Mouse (Mus musculus) liver, embryonic 13.5 days (tissue): ENCODE data around the gene Izumo1r. TPM values are rescaled to one million over a fixed set of nuclear protein-coding genes. Genes with fewer than 3 reads are reported as not detected.
"Not testable (repeated sequence)": the region's sequence is repeated elsewhere in the genome, so short reads cannot be mapped to it uniquely, and the experiment has no call there.

Experiments used
- ATAC-seq: fragments of 200-750 bp; cut with Nextera tagmentation; 2 replicates; pipeline ENCODE4 v1.8.0; 2017; ENCODE audit warnings: low read depth, mild to moderate bottlenecking, moderate number of reproducible peaks, moderate library complexity
- DNase-seq: peaks from one replicate; pipeline ENCODE4 v3.0.0; 2022
- H3K27ac ChIP-seq: fragments of 300-500 bp; sonication (generic); 2 replicates; pipeline ENCODE4 v1.5.1; 2015; ENCODE audit warnings: moderate library complexity, mild to moderate bottlenecking, inconsistent platforms
- H3K27me3 ChIP-seq: fragments of 300-500 bp; sonication (generic); 2 replicates; pipeline ENCODE4 v1.6.1; 2015; ENCODE audit warnings: mild to moderate bottlenecking, inconsistent platforms
- H3K36me3 ChIP-seq: fragments of 300-500 bp; sonication (generic); 2 replicates; pipeline ENCODE4 v1.6.1; 2015; ENCODE audit warnings: mild to moderate bottlenecking, inconsistent platforms
- H3K4me1 ChIP-seq: fragments of 300-500 bp; sonication (generic); replicated peaks from 2 replicates; pipeline ENCODE4 v1.6.1; 2015; ENCODE audit warnings: inconsistent platforms
- H3K4me2 ChIP-seq: fragments of 300-500 bp; sonication (generic); 2 replicates; pipeline ENCODE4 v1.6.1; 2015; ENCODE audit warnings: inconsistent platforms, mild to moderate bottlenecking, moderate library complexity
- H3K4me3 ChIP-seq: fragments of 300-500 bp; sonication (generic); replicated peaks from 2 replicates; pipeline ENCODE4 v1.5.1; 2015; ENCODE audit warnings: mild to moderate bottlenecking, inconsistent platforms
- H3K9ac ChIP-seq: fragments of 300-500 bp; sonication (generic); 2 replicates; pipeline ENCODE4 v1.6.1; 2015; ENCODE audit warnings: mild to moderate bottlenecking, inconsistent platforms
- H3K9me3 ChIP-seq: fragments of 300-500 bp; sonication (generic); replicated peaks from 2 replicates; pipeline ENCODE4 v1.6.1; 2016; ENCODE audit warnings: inconsistent platforms
- WGBS: fragments of 180-500 bp; shearing (Covaris S2); methylation state at CpG from one replicate; pipeline ENCODE4 v1.1.7; 2015; ENCODE audit not compliant: insufficient replicate concordance; 5-methylcytosine and 5-hydroxymethylcytosine counted together
- polyA plus RNA-seq: library from polyadenylated mRNA; unstranded; fragments of >200 nt; fragmentation: Nextera tagmentation; extraction: Ambion mirVana; gene quantifications from 2 replicates; pipeline ENCODE4 v1.2.1, GENCODE M21; 2015

Gene Izumo1r
- polyA plus RNA-seq, 1 experiment from 2014 or later = not detected

- Histone ChIP-seq H3K9me3 (no peaks in the 10 kb centered on the region), H3K4me3 (no peak overlapping the region), H3K27me3 (no peaks in the 10 kb centered on the region), H3K36me3 (no peaks in the 10 kb centered on the region), H3K4me1 (peaks cover 11% of the 10 kb centered on the region), H3K27ac (no peak overlapping the region), H3K9ac (no peak overlapping the region), H3K4me2 (no peak overlapping the region)
- ATAC-seq (no peak), DNase-seq (no peak)
These were observed 18.6 kb downstream of the Izumo1r start for GRCm38 (mm10) chr9:14885151-14885550.

DNA sequence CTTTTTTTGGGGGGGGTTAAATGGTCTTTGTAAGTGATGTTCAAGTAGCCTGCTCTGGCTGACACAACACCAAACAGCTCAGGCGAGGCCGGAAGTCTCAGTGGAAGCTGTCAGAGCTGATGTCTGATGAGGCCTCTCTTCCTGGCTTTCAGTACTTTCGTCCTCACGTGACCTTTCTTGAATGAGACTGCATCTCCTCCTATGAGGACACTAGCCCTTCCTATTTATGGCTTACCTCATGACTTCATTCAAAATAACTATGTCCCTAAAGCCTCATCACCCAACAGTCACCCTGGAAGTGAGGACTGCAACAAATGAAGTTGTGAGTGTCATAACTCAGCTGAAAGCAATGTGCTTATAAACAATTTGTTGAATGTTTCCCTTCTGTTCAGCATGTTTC lies 19.1 kb downstream of the Izumo1r start:
- no peaks in the 10 kb centered on the region for H3K36me3 ChIP-seq
- H3K27me3 ChIP-seq = no peaks in the 10 kb centered on the region
- H3K4me2 ChIP-seq = no peak overlapping the region
- DNase-seq (no peak), ATAC-seq (no peak)
- no peak overlapping the region for H3K4me3 ChIP-seq
- no peaks in the 10 kb centered on the region for H3K9me3 ChIP-seq
- no peak overlapping the region for H3K27ac ChIP-seq
- no peak overlapping the region for H3K9ac ChIP-seq
- WGBS = 34% methylated on average over 4 of the region's 4 CpGs
- H3K4me1 ChIP-seq = peaks cover 11% of the 10 kb centered on the region

DNA sequence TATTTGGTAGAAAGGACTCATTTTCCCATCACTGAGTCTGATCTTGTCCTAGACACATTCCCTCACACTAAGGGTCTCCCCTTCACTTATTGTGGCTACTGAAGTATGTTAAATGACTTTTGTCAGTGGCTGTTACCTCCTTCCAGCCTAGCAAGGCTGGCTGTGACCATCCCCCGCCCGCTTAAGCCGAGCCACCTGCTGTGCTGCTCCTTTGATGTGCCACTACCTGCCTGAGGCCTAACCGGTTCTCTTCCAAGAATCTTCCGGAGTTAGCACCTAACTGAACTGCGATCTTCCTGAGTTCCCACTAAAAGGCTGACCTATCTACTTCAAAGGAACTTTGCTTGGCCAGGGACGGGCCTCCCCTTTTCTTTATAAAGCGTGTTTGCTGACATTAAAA lies 27.2 kb downstream of the Izumo1r start:
- DNase-seq, H3K36me3 ChIP-seq, H3K4me2 ChIP-seq, H3K4me1 ChIP-seq, H3K27ac ChIP-seq, H3K9ac ChIP-seq, H3K27me3 ChIP-seq, ATAC-seq, H3K9me3 ChIP-seq, H3K4me3 ChIP-seq: not testable (repeated sequence)
- WGBS = 49% methylated on average over 8 of the region's 8 CpGs

GRCm38 (mm10) chr9:14875743-14876507 lies 27.8 kb downstream of the Izumo1r start:
- WGBS = 50% methylated on average over 5 of the region's 5 CpGs
- H3K36me3 ChIP-seq = no peaks in the 10 kb centered on the region
- H3K27me3 ChIP-seq = no peaks in the 10 kb centered on the region
- DNase-seq = no peak
- no peak overlapping the region for H3K9ac ChIP-seq
- ATAC-seq = no peak
- no peak overlapping the region for H3K4me2 ChIP-seq
- H3K9me3 ChIP-seq = no peaks in the 10 kb centered on the region
- no peak overlapping the region for H3K27ac ChIP-seq
- H3K4me1 ChIP-seq = no peaks in the 10 kb centered on the region
- no peak overlapping the region for H3K4me3 ChIP-seq

GRCm38 (mm10) chr9:14872181-14872930 lies 31.4 kb downstream of the Izumo1r start:
- no peaks in the 10 kb centered on the region for H3K27me3 ChIP-seq
- H3K9ac ChIP-seq = no peak overlapping the region
- no peak for DNase-seq
- no peaks in the 10 kb centered on the region for H3K4me1 ChIP-seq
- H3K9me3 ChIP-seq = no peaks in the 10 kb centered on the region
- no peak overlapping the region for H3K4me2 ChIP-seq
- no peaks in the 10 kb centered on the region for H3K36me3 ChIP-seq
- H3K4me3 ChIP-seq = no peak overlapping the region
- 49% methylated on average over 17 of the region's 17 CpGs for WGBS
- ATAC-seq = no peak
- H3K27ac ChIP-seq = no peak overlapping the region

DNA sequence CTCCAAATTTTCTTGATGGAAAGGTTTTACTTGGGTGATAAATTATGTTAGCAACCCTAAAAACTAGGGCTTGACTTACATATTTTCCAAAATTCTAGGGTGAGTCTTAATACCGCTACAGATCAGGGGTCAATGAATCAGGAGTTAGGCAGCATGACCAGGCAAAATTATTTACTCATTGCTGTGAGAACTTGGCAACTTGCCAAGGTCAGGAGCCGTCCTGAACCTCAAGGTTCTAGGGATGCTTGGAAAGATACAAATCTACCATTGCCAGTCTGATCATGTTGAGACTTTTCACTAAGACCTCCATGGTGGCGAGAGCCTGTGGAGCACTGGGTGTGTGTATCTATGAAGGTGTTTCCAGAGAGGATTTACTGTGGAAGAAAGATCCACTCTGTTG lies 32.2 kb downstream of the Izumo1r start:
- no peaks in the 10 kb centered on the region for H3K27me3 ChIP-seq
- no peak for DNase-seq

GRCm38 (mm10) chr9:14870802-14871201 lies 32.9 kb downstream of the Izumo1r start:
- Histone ChIP-seq H3K27ac (no peak overlapping the region), H3K27me3 (no peaks in the 10 kb centered on the region)
- ATAC-seq = no peak

More for the DNA sequence above, 32.2 kb downstream of the Izumo1r start:
- ATAC-seq = no peak
- H3K36me3 ChIP-seq = no peaks in the 10 kb centered on the region
- no peaks in the 10 kb centered on the region for H3K9me3 ChIP-seq
- H3K27ac ChIP-seq = no peak overlapping the region
- no peaks in the 10 kb centered on the region for H3K4me1 ChIP-seq
- WGBS = 57% methylated on average over 3 of the region's 3 CpGs
- no peak overlapping the region for H3K9ac ChIP-seq
- no peak overlapping the region for H3K4me3 ChIP-seq
- H3K4me2 ChIP-seq = no peak overlapping the region

DNA sequence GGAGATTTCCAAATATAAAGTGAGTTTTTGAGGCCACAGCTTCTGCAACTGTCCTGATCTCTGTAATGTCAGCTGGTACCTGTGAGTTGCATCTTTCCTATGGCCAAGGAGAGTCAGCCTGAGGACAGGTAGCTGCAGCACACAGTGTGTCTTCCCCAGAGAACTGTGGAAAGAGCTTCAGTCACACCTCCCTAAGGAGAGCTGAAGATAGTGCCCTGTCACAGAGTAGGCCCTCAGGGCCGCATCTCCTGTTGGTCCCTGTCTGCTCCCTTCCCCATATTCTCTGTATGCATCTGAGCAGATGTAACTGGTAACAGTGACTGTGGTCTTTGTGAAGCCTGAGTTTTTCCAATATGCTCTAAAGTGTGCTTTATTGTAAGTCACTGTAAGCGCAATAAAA lies 33.4 kb downstream of the Izumo1r start:
- H3K4me2 ChIP-seq = no peak overlapping the region
- no peak overlapping the region for H3K27ac ChIP-seq
- no peak for DNase-seq
- no peak for ATAC-seq
- H3K4me3 ChIP-seq = no peak overlapping the region
- H3K9me3 ChIP-seq = no peaks in the 10 kb centered on the region
- no peaks in the 10 kb centered on the region for H3K27me3 ChIP-seq
- no peak overlapping the region for H3K9ac ChIP-seq
- H3K36me3 ChIP-seq = no peaks in the 10 kb centered on the region
- no peaks in the 10 kb centered on the region for H3K4me1 ChIP-seq
- 66% methylated on average over 2 of the region's 2 CpGs for whole genome bisulfite sequencing

More at GRCm38 (mm10) chr9:14870802-14871201, 32.9 kb downstream of the Izumo1r start:
- no peak overlapping the region for H3K4me3 ChIP-seq
- DNase-seq = no peak
- 78% methylated on average over 10 of the region's 10 CpGs for WGBS
- H3K4me2 ChIP-seq = no peak overlapping the region
- H3K4me1 ChIP-seq = no peaks in the 10 kb centered on the region
- no peaks in the 10 kb centered on the region for H3K9me3 ChIP-seq
- no peaks in the 10 kb centered on the region for H3K36me3 ChIP-seq
- no peak overlapping the region for H3K9ac ChIP-seq

- Histone ChIP-seq H3K27me3 (no peaks in the 10 kb centered on the region; the same call in 1 of the 2 replicates), H3K4me3 (no peak overlapping the region), H3K27ac (no peak overlapping the region), H3K9me3 (no peaks in the 10 kb centered on the region), H3K9ac (no peak overlapping the region), H3K4me1 (no peaks in the 10 kb centered on the region), H3K36me3 (no peaks in the 10 kb centered on the region), H3K4me2 (no peak overlapping the region)
- DNase-seq (no peak), ATAC-seq (no peak)
- 71% methylated on average over 8 of the region's 8 CpGs for WGBS
These were observed 35.4 kb downstream of the Izumo1r start for GRCm38 (mm10) chr9:14868326-14868725.

- H3K27me3 ChIP-seq = peaks cover 10% of the 10 kb centered on the region
- H3K4me2 ChIP-seq = no peak overlapping the region
- ATAC-seq (no peak), DNase-seq (no peak)
- H3K9me3 ChIP-seq = no peaks in the 10 kb centered on the region
- no peaks in the 10 kb centered on the region for H3K36me3 ChIP-seq
- no peak overlapping the region for H3K4me3 ChIP-seq
- 21% methylated on average over 7 of the region's 7 CpGs for WGBS
- no peak overlapping the region for H3K27ac ChIP-seq
- H3K9ac ChIP-seq = no peak overlapping the region
- H3K4me1 ChIP-seq = no peaks in the 10 kb centered on the region
These were observed 36.8 kb downstream of the Izumo1r start for GRCm38 (mm10) chr9:14866957-14867356.

DNA sequence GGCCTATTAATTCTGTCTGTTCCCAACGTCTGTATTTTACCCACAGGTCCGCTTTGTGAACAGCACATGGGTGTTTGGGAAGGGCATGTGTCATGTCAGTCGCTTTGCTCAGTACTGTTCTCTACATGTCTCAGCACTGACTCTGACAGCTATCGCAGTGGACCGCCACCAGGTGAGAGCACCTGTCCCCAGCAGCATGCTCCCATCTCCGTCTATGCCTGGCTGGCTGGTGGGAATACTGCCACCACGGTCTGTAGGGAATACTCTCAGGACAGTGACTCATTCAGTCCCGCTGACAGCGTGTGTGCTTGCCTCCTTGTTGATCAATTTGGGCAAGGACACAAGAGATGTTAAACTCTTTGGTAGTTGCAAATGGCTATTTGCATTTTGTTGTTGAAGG lies 39.0 kb downstream of the Izumo1r start:
- whole genome bisulfite sequencing = 71% methylated on average over 9 of the region's 9 CpGs
- Histone ChIP-seq H3K27ac (no peak overlapping the region), H3K27me3 (peaks cover 33% of the 10 kb centered on the region), H3K4me2 (no peak overlapping the region), H3K4me1 (no peaks in the 10 kb centered on the region), H3K4me3 (no peak overlapping the region), H3K9me3 (no peaks in the 10 kb centered on the region), H3K9ac (no peak overlapping the region), H3K36me3 (no peaks in the 10 kb centered on the region)
- ATAC-seq (no peak), DNase-seq (no peak)

DNA sequence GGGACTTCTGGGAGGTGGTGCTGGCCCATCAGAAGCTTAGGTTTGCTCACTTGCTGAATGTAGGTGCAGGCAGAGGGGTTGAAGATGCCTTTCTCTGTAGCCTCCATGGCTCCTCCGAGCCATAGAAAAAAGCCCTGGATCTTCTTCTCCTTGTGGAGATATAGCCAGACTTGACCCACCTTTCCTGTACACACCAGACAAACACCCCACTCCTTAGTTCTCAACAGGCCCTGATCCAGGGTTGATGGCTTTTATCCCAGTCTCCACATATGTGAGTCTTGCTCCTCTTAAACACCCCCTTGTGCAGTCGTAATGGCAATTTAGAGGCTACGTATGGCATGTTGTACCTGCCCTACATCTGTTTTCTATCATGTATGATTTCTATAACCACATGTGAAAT lies 40.6 kb downstream of the Izumo1r start:
- ATAC-seq = no peak
- Histone ChIP-seq H3K27ac (no peak overlapping the region), H3K36me3 (no peaks in the 10 kb centered on the region), H3K4me2 (no peak overlapping the region), H3K27me3 (peaks cover 49% of the 10 kb centered on the region), H3K9me3 (no peaks in the 10 kb centered on the region), H3K4me1 (no peaks in the 10 kb centered on the region), H3K9ac (no peak overlapping the region), H3K4me3 (no peak overlapping the region)
- WGBS = 74% methylated on average over 3 of the region's 3 CpGs
- no peak for DNase-seq
